Mouse (Mus musculus): ENCODE results near the gene Flnc. TPM values are rescaled to one million over a fixed set of nuclear protein-coding genes. Genes with fewer than 3 reads are reported as not detected.

Flnc gene
- polyA plus RNA-seq, 1 experiment from 2014 or later = 5.8 TPM

DNA sequence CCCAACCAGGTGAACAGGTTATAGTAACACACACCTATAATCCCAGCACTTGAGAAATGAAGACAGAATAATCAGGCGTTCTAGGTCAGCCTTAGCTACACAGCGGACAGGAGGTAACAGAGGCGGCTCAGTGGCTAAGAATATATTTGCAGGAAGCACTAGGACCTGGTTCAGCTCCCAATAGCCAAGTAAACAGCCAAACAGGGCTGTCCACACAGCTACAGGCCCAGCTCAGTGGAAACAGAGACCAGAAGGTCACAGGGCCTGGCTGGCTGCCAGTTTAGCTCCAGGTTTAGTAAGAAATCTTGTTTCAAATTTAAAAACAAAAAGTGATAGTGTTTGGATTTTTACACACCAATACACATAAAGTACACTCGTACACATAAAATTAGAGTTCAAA is 61.0 kb downstream of the Flnc start:
- H3K4me3 ChIP-seq (ENCODE audit: low read length) = no peak overlapping the region
- H3K36me3 ChIP-seq (ENCODE audit: control insufficient read depth, insufficient read depth, low read length) = no peaks in the 10 kb centered on the region
- no peaks in the 10 kb centered on the region for H3K4me1 ChIP-seq (replicated peaks; ENCODE audit: control insufficient read depth, insufficient read depth, low read length)
- no peak overlapping the region for H3K4me2 ChIP-seq (ENCODE audit: low read depth, low read length)
- H3K9me3 ChIP-seq (ENCODE audit: control insufficient read depth, low read length) = no peaks in the 10 kb centered on the region
- H3K27me3 ChIP-seq (ENCODE audit: control insufficient read depth, insufficient read depth, low read depth, low read length) = peaks cover 9% of the 10 kb centered on the region; the same call in 1 of the 2 replicates
- no peak for ATAC-seq (ENCODE audit: low read depth)
- H3K9ac ChIP-seq (ENCODE audit: low read length) = no peak overlapping the region
- no peak overlapping the region for H3K27ac ChIP-seq (ENCODE audit: low read length)
- 78% methylated on average over 4 of the region's 4 CpGs for WGBS

DNA sequence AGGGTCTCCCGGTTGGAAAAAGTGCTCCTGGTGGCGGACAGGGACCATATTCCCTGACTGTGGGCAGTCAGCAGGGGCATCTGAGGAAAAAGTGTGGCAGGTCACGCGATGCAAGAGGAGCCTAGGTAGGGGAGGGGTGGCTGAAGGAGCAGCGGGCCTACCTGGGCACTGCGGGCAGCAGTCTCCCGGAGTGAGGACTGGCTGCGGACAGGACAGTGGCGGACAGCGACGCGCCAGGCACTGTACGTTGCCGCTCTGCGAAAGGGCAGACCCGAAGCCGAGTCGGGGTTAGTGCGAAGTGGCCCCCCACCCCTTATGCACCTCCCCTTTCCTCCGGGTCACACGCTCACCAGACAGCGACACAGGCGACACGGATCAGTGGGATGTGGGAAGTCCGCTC is 63.2 kb downstream of the Flnc start:
- WGBS = 34% methylated on average over 23 of the region's 25 CpGs
- H3K9ac ChIP-seq (ENCODE audit: low read length) = no peak overlapping the region
- H3K9me3 ChIP-seq (ENCODE audit: control insufficient read depth, low read length) = no peaks in the 10 kb centered on the region
- H3K4me1 ChIP-seq (replicated peaks; ENCODE audit: control insufficient read depth, insufficient read depth, low read length) = no peaks in the 10 kb centered on the region
- no peak for ATAC-seq (ENCODE audit: low read depth)
- no peak overlapping the region for H3K4me3 ChIP-seq (ENCODE audit: low read length)
- no peak overlapping the region for H3K27ac ChIP-seq (ENCODE audit: low read length)
- no peak overlapping the region for H3K4me2 ChIP-seq (ENCODE audit: low read depth, low read length)
- H3K36me3 ChIP-seq (ENCODE audit: control insufficient read depth, insufficient read depth, low read length) = no peaks in the 10 kb centered on the region
- peaks cover 9% of the 10 kb centered on the region; the same call in 1 of the 2 replicates for H3K27me3 ChIP-seq (ENCODE audit: control insufficient read depth, insufficient read depth, low read depth, low read length)

DNA sequence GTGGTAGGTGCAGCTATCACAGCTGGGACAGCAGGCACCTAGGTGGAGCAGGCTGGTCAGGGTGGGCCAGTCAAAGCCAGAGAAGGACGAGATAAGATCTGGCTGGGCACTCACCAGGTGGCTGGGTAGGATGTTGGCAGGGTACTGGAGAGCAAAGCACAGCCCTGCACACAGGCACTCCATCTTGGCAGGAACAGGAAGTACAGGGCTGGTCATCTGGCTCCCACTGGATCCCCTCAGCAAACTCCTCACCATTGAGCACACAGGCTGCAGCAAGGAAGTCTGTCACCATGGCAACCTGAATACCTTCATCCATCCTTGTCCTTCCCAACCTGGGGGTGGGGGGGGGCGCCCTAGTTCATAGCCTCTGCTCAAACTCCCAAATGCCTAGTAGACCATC is 64.7 kb downstream of the Flnc start:
- H3K27me3 ChIP-seq (ENCODE audit: control insufficient read depth, insufficient read depth, low read depth, low read length) = peaks cover 9% of the 10 kb centered on the region; the same call in 1 of the 2 replicates
- no peak overlapping the region for H3K4me2 ChIP-seq (ENCODE audit: low read depth, low read length)
- no peaks in the 10 kb centered on the region for H3K4me1 ChIP-seq (replicated peaks; ENCODE audit: control insufficient read depth, insufficient read depth, low read length)
- no peaks in the 10 kb centered on the region for H3K9me3 ChIP-seq (ENCODE audit: control insufficient read depth, low read length)
- 21% methylated on average over 2 of the region's 2 CpGs for WGBS
- H3K27ac ChIP-seq (ENCODE audit: low read length) = no peak overlapping the region
- H3K4me3 ChIP-seq (ENCODE audit: low read length) = no peak overlapping the region
- H3K36me3 ChIP-seq (ENCODE audit: control insufficient read depth, insufficient read depth, low read length) = no peaks in the 10 kb centered on the region
- H3K9ac ChIP-seq (ENCODE audit: low read length) = no peak overlapping the region
- ATAC-seq (ENCODE audit: low read depth) = 0 out of 2 replicates have a peak, but pooled peaks have one; percentile 23

DNA sequence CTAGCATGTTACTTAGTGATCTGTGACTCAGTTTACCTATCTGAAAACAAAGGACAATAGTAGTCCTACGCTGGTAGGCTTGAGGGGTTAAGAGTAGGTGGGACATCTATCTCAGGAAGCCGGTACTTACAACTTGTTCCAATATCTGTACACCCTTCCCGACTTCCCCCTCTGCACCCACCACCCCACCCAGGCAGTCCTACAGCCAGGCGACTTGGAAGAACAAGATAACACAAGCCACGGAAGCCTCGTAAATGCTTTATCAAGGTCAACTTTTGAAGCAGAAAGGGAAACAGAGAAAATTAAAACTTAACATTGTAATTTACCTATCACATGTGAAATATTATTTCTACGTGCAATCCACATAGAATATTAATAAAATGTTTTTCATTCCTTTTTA is 67.1 kb downstream of the Flnc start:
- H3K4me3 ChIP-seq (ENCODE audit: low read length) = no peak overlapping the region
- no peaks in the 10 kb centered on the region for H3K36me3 ChIP-seq (ENCODE audit: control insufficient read depth, insufficient read depth, low read length)
- H3K4me1 ChIP-seq (replicated peaks; ENCODE audit: control insufficient read depth, insufficient read depth, low read length) = no peaks in the 10 kb centered on the region
- no peak overlapping the region for H3K4me2 ChIP-seq (ENCODE audit: low read depth, low read length)
- no peak overlapping the region for H3K9ac ChIP-seq (ENCODE audit: low read length)
- WGBS = 83% methylated on average over 7 of the region's 7 CpGs
- no peak for ATAC-seq (ENCODE audit: low read depth)
- H3K9me3 ChIP-seq (ENCODE audit: control insufficient read depth, low read length) = no peaks in the 10 kb centered on the region
- H3K27ac ChIP-seq (ENCODE audit: low read length) = no peak overlapping the region
- peaks cover 9% of the 10 kb centered on the region; the same call in 1 of the 2 replicates for H3K27me3 ChIP-seq (ENCODE audit: control insufficient read depth, insufficient read depth, low read depth, low read length)

DNA sequence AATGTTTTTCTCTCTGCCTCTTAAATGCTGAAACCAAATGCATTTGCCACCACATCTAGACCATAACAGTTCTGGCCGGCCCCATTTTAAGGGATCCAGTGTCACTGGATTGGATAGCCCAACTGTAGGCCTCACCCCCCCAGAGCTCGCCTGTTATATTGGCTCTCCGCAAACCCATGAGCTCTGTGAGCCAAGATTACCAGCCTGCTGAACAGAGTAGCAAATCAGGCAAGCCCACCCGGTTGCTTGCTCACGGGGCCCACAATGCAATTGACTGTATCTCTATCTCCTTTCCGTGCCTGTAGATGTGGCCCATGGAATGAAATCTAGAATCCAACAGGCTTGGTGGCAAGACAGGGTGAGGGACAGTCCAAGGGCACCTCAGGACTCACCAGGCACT is 67.8 kb downstream of the Flnc start:
- Histone ChIP-seq H3K4me2 (ENCODE audit: low read depth, low read length) (no peak overlapping the region), H3K4me3 (ENCODE audit: low read length) (no peak overlapping the region), H3K9ac (ENCODE audit: low read length) (no peak overlapping the region), H3K27ac (ENCODE audit: low read length) (no peak overlapping the region), H3K4me1 (replicated peaks; ENCODE audit: control insufficient read depth, insufficient read depth, low read length) (no peaks in the 10 kb centered on the region), H3K27me3 (ENCODE audit: control insufficient read depth, insufficient read depth, low read depth, low read length) (peaks cover 7% of the 10 kb centered on the region; the same call in 1 of the 2 replicates), H3K9me3 (ENCODE audit: control insufficient read depth, low read length) (no peaks in the 10 kb centered on the region), H3K36me3 (ENCODE audit: control insufficient read depth, insufficient read depth, low read length) (no peaks in the 10 kb centered on the region)
- ATAC-seq (ENCODE audit: low read depth) = no peak
- 86% methylated on average over 6 of the region's 6 CpGs for WGBS

DNA sequence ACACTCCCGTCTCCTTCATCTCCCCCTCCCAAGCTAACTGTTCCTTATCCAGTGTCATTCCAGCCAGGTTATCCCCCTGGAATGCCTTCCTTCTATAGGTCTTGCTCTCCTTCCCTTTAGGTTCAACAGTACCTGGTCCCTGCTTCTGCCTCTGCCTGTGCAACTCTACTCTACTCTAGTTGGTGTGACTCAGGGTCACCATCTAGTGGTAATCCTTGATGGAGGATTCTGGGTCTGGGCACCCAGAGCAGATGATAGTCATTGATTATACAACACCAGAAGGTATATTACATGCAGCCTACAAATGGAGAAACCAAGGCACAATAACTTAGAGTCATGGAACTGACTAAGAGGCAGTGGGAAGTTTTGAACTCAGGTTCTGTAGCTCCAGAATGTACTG is 68.5 kb downstream of the Flnc start:
- Histone ChIP-seq H3K4me1 (replicated peaks; ENCODE audit: control insufficient read depth, insufficient read depth, low read length) (peaks cover 4% of the 10 kb centered on the region; the same call in 1 of the 2 replicates), H3K27ac (ENCODE audit: low read length) (no peak overlapping the region), H3K9me3 (ENCODE audit: control insufficient read depth, low read length) (no peaks in the 10 kb centered on the region), H3K36me3 (ENCODE audit: control insufficient read depth, insufficient read depth, low read length) (no peaks in the 10 kb centered on the region), H3K27me3 (ENCODE audit: control insufficient read depth, insufficient read depth, low read depth, low read length) (peaks cover 3% of the 10 kb centered on the region; the same call in 1 of the 2 replicates), H3K4me2 (ENCODE audit: low read depth, low read length) (no peak overlapping the region), H3K9ac (ENCODE audit: low read length) (no peak overlapping the region), H3K4me3 (ENCODE audit: low read length) (no peak overlapping the region)
- 91% methylated on average over 1 of the region's 1 CpGs for WGBS
- ATAC-seq (ENCODE audit: low read depth) = no peak

DNA sequence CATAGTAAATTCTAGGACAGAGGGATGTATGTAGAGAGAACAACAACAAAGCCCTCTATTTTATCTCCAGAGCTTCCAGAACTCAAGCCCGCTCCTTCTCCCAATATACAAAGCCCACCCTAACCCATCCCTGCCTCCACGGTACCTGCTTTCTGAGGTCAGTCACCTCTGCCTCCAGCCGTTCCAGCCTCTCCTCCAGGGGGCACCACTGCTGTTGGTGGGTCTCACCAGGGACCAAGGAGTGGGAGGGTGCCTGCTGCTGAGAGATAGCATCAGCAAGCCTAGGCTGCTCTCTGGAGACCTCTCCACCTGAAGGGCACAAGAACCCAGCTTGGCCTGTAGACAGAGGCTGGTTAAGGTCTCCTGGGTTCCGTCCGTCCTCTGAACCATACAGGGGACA is 72.4 kb downstream of the Flnc start:
- Histone ChIP-seq H3K4me3 (ENCODE audit: low read length) (no peak overlapping the region), H3K4me2 (ENCODE audit: low read depth, low read length) (no peak overlapping the region), H3K27me3 (ENCODE audit: control insufficient read depth, insufficient read depth, low read depth, low read length) (peaks cover 2% of the 10 kb centered on the region; the same call in 1 of the 2 replicates), H3K36me3 (ENCODE audit: control insufficient read depth, insufficient read depth, low read length) (no peaks in the 10 kb centered on the region), H3K9ac (ENCODE audit: low read length) (no peak overlapping the region), H3K4me1 (replicated peaks; ENCODE audit: control insufficient read depth, insufficient read depth, low read length) (peaks cover 14% of the 10 kb centered on the region), H3K27ac (ENCODE audit: low read length) (no peak overlapping the region), H3K9me3 (ENCODE audit: control insufficient read depth, low read length) (no peaks in the 10 kb centered on the region)
- no peak for ATAC-seq (ENCODE audit: low read depth)
- WGBS = 84% methylated on average over 5 of the region's 5 CpGs

DNA sequence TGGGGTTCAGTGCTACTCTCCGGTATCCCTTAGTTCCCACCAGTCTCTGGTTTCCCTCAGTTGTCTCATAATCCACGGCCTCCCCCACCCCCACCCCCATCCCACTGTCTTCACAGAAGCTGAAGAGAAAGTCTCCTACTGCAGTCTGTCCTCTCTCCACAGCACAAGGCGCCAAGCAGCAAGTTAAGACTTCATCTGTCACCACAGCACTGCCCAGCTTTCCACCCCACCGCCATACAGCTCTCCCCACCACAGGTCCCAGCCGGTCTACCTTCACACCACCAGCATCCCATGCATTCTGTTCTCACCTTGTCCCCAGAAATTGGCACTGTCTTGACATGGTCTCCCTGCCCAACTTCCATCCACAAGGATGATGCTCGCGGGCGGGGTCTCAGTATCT is 73.8 kb downstream of the Flnc start:
- H3K9me3 ChIP-seq (ENCODE audit: control insufficient read depth, low read length) = no peaks in the 10 kb centered on the region
- ATAC-seq (ENCODE audit: low read depth) = peak; percentile 20; the same call in 1 of the 2 replicates
- WGBS = 20% methylated on average over 8 of the region's 8 CpGs
- peaks cover 14% of the 10 kb centered on the region for H3K4me1 ChIP-seq (replicated peaks; ENCODE audit: control insufficient read depth, insufficient read depth, low read length)
- H3K36me3 ChIP-seq (ENCODE audit: control insufficient read depth, insufficient read depth, low read length) = no peaks in the 10 kb centered on the region
- H3K27me3 ChIP-seq (ENCODE audit: control insufficient read depth, insufficient read depth, low read depth, low read length) = peaks cover 2% of the 10 kb centered on the region; the same call in 1 of the 2 replicates
- peak overlapping the region; percentile 68 for H3K9ac ChIP-seq (ENCODE audit: low read length)
- no peak overlapping the region for H3K27ac ChIP-seq (ENCODE audit: low read length)
- H3K4me3 ChIP-seq (ENCODE audit: low read length) = peak overlapping the region; percentile 67
- H3K4me2 ChIP-seq (ENCODE audit: low read depth, low read length) = peak overlapping the region; percentile 76

DNA sequence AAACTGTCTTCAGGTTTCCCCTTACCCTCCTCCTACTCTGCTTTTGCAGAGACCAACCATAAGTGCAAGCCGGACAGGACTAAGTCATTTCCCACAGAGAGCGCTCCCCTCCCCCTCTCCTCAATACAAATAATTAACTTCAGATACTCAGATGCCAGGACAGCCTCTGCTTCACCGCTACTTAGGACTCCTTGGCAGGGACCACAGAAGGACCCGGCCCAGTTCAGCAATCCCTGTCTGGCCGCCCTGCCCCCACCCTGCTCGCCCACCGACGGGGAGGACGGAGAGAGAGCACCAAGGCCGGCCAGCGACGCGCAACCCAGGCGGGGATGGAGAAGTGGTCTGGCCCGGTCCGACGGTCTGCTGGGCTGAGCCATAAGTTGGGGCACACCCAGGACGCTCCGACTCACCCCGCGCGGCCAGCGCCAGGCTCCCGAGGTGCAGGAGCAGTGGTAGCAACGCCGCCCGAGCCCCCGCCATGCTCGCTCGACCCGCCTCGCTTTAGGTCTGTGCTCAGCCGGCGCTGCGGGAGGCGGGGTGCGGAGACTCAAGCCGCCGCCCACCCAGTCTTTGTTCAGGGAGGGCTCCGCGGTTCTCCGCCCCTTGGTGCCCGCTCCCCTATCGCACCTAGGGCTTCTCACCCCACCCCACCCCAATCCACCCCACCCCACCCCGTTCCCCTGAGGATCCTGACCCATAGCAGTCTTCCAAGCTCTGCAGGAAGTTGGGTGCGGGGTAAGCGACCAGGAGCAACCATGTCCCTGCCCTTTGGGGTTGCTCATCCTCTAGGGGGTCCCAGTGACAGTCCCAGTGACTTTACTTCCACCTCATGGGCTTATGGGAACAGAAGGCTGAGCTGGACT is 74.6 kb downstream of the Flnc start, which contains the start of gene Kcp:
Gene Kcp (minus strand): TSS at position 506 of the 863 bp plus-strand sequence.
- peak within 1 kb of the TSS; percentile 68 for H3K9ac ChIP-seq (ENCODE audit: low read length)

More for the DNA sequence above, 74.6 kb downstream of the Flnc start, which contains the start of gene Kcp:
- Histone ChIP-seq H3K9me3 (ENCODE audit: control insufficient read depth, low read length) (no peaks in the 10 kb centered on the region), H3K27ac (ENCODE audit: low read length) (no peak within 1 kb of the TSS), H3K4me3 (ENCODE audit: low read length) (peak within 1 kb of the TSS; percentile 67), H3K4me2 (ENCODE audit: low read depth, low read length) (peak within 1 kb of the TSS; percentile 76), H3K36me3 (ENCODE audit: control insufficient read depth, insufficient read depth, low read length) (no peaks in the 10 kb centered on the region), H3K27me3 (ENCODE audit: control insufficient read depth, insufficient read depth, low read depth, low read length) (peaks cover 2% of the 10 kb centered on the region; the same call in 1 of the 2 replicates), H3K4me1 (replicated peaks; ENCODE audit: control insufficient read depth, insufficient read depth, low read length) (peaks cover 17% of the 10 kb centered on the region)
- ATAC-seq (ENCODE audit: low read depth) = peak; percentile 74
- WGBS = 1% methylated on average over 31 of the region's 47 CpGs
